Mouse (Mus musculus) frontal cortex, postnatal 25 days (tissue): ENCODE results near the gene Phlpp1.

Source experiments
- DNase-seq, 2 experiments: peaks; one replicate each; pipeline ENCODE4 v3.0.0; 2022; ENCODE audit warnings: low spot score in 2 of 2

Gene Phlpp1

GRCm38 (mm10) chr1:106243371-106243770 lies 71.8 kb downstream of the Phlpp1 start:
- DNase-seq = no peak

GRCm38 (mm10) chr1:106244245-106244644 lies 72.7 kb downstream of the Phlpp1 start:
- no peak for DNase-seq

- DNase-seq = no peak
Measured at GRCm38 (mm10) chr1:106254047-106254446, 82.5 kb downstream of the Phlpp1 start.

GRCm38 (mm10) chr1:106257176-106257575 lies 85.6 kb downstream of the Phlpp1 start:
- no peak for DNase-seq

GRCm38 (mm10) chr1:106268028-106268799 lies 96.7 kb downstream of the Phlpp1 start:
- DNase-seq = no peak

- no peak for DNase-seq
Measured at GRCm38 (mm10) chr1:106269337-106269736, 97.8 kb downstream of the Phlpp1 start.

GRCm38 (mm10) chr1:106272916-106273315 lies 101.4 kb downstream of the Phlpp1 start:
- no peak for DNase-seq

- DNase-seq = no peak
Measured at GRCm38 (mm10) chr1:106273801-106274200, 102.2 kb downstream of the Phlpp1 start.

- DNase-seq = no peak
Measured at GRCm38 (mm10) chr1:106274561-106275001, 103.0 kb downstream of the Phlpp1 start.

- DNase-seq = no peak
Measured at GRCm38 (mm10) chr1:106275142-106275541, 103.6 kb downstream of the Phlpp1 start.

GRCm38 (mm10) chr1:106275731-106276130 lies 104.2 kb downstream of the Phlpp1 start:
- no peak for DNase-seq

- DNase-seq = no peak
Measured at GRCm38 (mm10) chr1:106276824-106277223, 105.3 kb downstream of the Phlpp1 start.

GRCm38 (mm10) chr1:106277286-106277685 lies 105.7 kb downstream of the Phlpp1 start:
- DNase-seq = no peak

GRCm38 (mm10) chr1:106278552-106279060 lies 107.1 kb downstream of the Phlpp1 start:
- no peak for DNase-seq

- no peak for DNase-seq
Measured at GRCm38 (mm10) chr1:106279404-106280123, 108.0 kb downstream of the Phlpp1 start.

- no peak for DNase-seq
Measured at GRCm38 (mm10) chr1:106280171-106280913, 108.8 kb downstream of the Phlpp1 start.

- DNase-seq = no peak
Measured at GRCm38 (mm10) chr1:106286815-106287214, 115.3 kb downstream of the Phlpp1 start.

GRCm38 (mm10) chr1:106289065-106289464 lies 117.5 kb downstream of the Phlpp1 start:
- DNase-seq = no peak

- peak in 1 of 2 experiments; percentile 1 for DNase-seq
Measured at GRCm38 (mm10) chr1:106289580-106289979, 118.0 kb downstream of the Phlpp1 start.

- no peak for DNase-seq
Measured at GRCm38 (mm10) chr1:106309394-106310039, 138.0 kb downstream of the Phlpp1 start.

GRCm38 (mm10) chr1:106310285-106310684 lies 138.7 kb downstream of the Phlpp1 start:
- DNase-seq = no peak
